Mouse (Mus musculus) cerebellum, adult (tissue): ENCODE data around the gene B3galt2.

Experiments used
- ATAC-seq: cut with Nextera tagmentation; 2 replicates; pipeline ENCODE4 v1.9.2; 2017; ENCODE audit warnings: mild to moderate bottlenecking, moderate library complexity, mixed read lengths; ENCODE audit not compliant: insufficient number of reproducible peaks, low FRiP score, low TSS enrichment

Gene B3galt2

GRCm38 (mm10) chr1:143702141-143702740, 61.8 kb downstream of the B3galt2 start:
- ATAC-seq: peak; percentile 56

GRCm38 (mm10) chr1:143702741-143703262, 62.3 kb downstream of the B3galt2 start, which contains the start of gene Cdc73:
TSS of gene Cdc73 (minus strand) at chr1:143702893.
- peak; percentile 98 for ATAC-seq
